Mouse (Mus musculus): ENCODE measurements around the gene Rapgef4. TPM values are rescaled to one million over a fixed set of nuclear protein-coding genes. Genes with fewer than 3 reads are reported as not detected.

The Rapgef4 gene
- polyA plus RNA-seq, 1 experiment, result 0.08 TPM

DNA sequence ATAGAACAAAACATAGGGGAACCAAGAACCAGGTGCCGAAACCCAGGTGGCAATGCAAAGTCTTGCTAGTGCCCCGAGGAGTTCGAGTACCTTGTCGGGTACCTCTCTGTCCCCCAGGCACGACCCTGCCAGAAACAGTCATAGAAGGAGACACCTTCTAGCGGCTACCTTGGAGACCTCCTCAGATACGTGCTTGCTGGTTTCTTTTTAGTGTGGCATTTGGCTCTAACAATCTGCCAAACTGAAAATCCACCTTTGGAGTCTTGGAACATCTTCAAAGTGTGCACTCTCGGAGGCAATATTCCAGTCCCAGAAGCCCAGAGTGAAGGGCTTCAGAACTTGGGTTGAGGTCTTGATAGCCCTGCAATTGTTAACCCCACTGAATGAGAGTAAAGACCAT, 34.3 kb downstream of the Rapgef4 start:
- Histone ChIP-seq H3K79me2 (ENCODE audit: control insufficient read depth, insufficient read depth) (no peaks in the 10 kb centered on the region), H3K27me3 (ENCODE audit: control insufficient read depth, insufficient read depth, insufficient read length) (peaks cover 7% of the 10 kb centered on the region), H3K79me3 (ENCODE audit: low read depth) (no peaks in the 10 kb centered on the region), H3ac (ENCODE audit: control insufficient read depth, insufficient read length, low read depth) (no peak overlapping the region), H3K4me3 (ENCODE audit: insufficient read depth, poor library complexity, severe bottlenecking) (no peak overlapping the region), H3K36me3 (ENCODE audit: control insufficient read depth, insufficient read depth) (no peaks in the 10 kb centered on the region)
- TF ChIP-seq USF1 (IDR thresholded peaks at IDR 0.05; ENCODE audit: low read depth) (no peak), CTCF (IDR thresholded peaks at IDR 0.05; ENCODE audit: control insufficient read depth, insufficient read depth, insufficient read length) (no peak), CEBPB (IDR thresholded peaks at IDR 0.05; ENCODE audit: low read depth) (no peak), MYOD1 (IDR thresholded peaks at IDR 0.05; ENCODE audit: control insufficient read depth, insufficient read length, low read depth) (no peak), MYOG (IDR thresholded peaks at IDR 0.05; ENCODE audit: control insufficient read depth, extremely low read depth, insufficient read length) (no peak), FOSL1 (IDR thresholded peaks at IDR 0.05; ENCODE audit: insufficient read depth, low read length, poor library complexity, severe bottlenecking) (no peak), MAX (IDR thresholded peaks at IDR 0.05) (no peak)

- Histone ChIP-seq H3K79me2 (ENCODE audit: control insufficient read depth, insufficient read depth) (no peaks in the 10 kb centered on the region), H3K79me3 (ENCODE audit: low read depth) (no peaks in the 10 kb centered on the region), H3ac (ENCODE audit: control insufficient read depth, insufficient read length, low read depth) (no peak overlapping the region), H3K4me3 (ENCODE audit: insufficient read depth, poor library complexity, severe bottlenecking) (no peak overlapping the region), H3K36me3 (ENCODE audit: control insufficient read depth, insufficient read depth) (no peaks in the 10 kb centered on the region), H3K27me3 (ENCODE audit: control insufficient read depth, insufficient read depth, insufficient read length) (peaks cover 7% of the 10 kb centered on the region)
- TF ChIP-seq CTCF (IDR thresholded peaks at IDR 0.05; ENCODE audit: control insufficient read depth, insufficient read depth, insufficient read length) (no peak), FOSL1 (IDR thresholded peaks at IDR 0.05; ENCODE audit: insufficient read depth, low read length, poor library complexity, severe bottlenecking) (no peak), MYOD1 (IDR thresholded peaks at IDR 0.05; ENCODE audit: control insufficient read depth, insufficient read length, low read depth) (no peak), MYOG (IDR thresholded peaks at IDR 0.05; ENCODE audit: control insufficient read depth, extremely low read depth, insufficient read length) (no peak), USF1 (IDR thresholded peaks at IDR 0.05; ENCODE audit: low read depth) (no peak), MAX (IDR thresholded peaks at IDR 0.05) (no peak), CEBPB (IDR thresholded peaks at IDR 0.05; ENCODE audit: low read depth) (no peak)
These were observed 35.0 kb downstream of the Rapgef4 start for GRCm38 (mm10) chr2:72016013-72016412.

DNA sequence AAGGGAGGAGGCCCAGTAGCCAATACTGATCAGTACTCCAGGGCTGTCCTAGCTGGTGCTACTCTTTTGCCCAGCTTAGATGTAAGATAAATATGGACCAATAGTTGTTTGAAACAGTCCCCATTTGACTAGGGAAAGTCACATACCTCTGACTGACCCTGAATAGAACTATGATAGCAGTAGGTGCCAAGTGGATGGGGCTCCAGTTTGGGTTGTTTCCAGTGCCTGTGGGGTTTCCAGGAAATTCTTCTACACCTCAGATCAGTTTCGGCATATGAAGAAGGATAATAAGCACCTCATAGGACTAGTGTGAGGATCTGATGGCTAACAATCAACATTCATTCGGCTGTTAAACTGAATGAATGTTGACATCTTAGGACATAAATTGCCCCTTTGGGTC, 36.1 kb downstream of the Rapgef4 start:
- no peak for TF ChIP-seq USF1 (IDR thresholded peaks at IDR 0.05; ENCODE audit: low read depth)
- TF ChIP-seq MAX (IDR thresholded peaks at IDR 0.05), result no peak
- TF ChIP-seq CEBPB (IDR thresholded peaks at IDR 0.05; ENCODE audit: low read depth), result no peak
- no peak for TF ChIP-seq FOSL1 (IDR thresholded peaks at IDR 0.05; ENCODE audit: insufficient read depth, low read length, poor library complexity, severe bottlenecking)
- TF ChIP-seq MYOG (IDR thresholded peaks at IDR 0.05; ENCODE audit: control insufficient read depth, extremely low read depth, insufficient read length), result no peak
- TF ChIP-seq MYOD1 (IDR thresholded peaks at IDR 0.05; ENCODE audit: control insufficient read depth, insufficient read length, low read depth), result no peak
- TF ChIP-seq CTCF (IDR thresholded peaks at IDR 0.05; ENCODE audit: control insufficient read depth, insufficient read depth, insufficient read length), result no peak
- H3K36me3 ChIP-seq (ENCODE audit: control insufficient read depth, insufficient read depth), result no peaks in the 10 kb centered on the region
- H3K79me3 ChIP-seq (ENCODE audit: low read depth), result no peaks in the 10 kb centered on the region
- H3K27me3 ChIP-seq (ENCODE audit: control insufficient read depth, insufficient read depth, insufficient read length), result peaks cover 7% of the 10 kb centered on the region
- no peaks in the 10 kb centered on the region for H3K79me2 ChIP-seq (ENCODE audit: control insufficient read depth, insufficient read depth)
- no peak overlapping the region for H3ac ChIP-seq (ENCODE audit: control insufficient read depth, insufficient read length, low read depth)
- H3K4me3 ChIP-seq (ENCODE audit: insufficient read depth, poor library complexity, severe bottlenecking), result no peak overlapping the region

DNA sequence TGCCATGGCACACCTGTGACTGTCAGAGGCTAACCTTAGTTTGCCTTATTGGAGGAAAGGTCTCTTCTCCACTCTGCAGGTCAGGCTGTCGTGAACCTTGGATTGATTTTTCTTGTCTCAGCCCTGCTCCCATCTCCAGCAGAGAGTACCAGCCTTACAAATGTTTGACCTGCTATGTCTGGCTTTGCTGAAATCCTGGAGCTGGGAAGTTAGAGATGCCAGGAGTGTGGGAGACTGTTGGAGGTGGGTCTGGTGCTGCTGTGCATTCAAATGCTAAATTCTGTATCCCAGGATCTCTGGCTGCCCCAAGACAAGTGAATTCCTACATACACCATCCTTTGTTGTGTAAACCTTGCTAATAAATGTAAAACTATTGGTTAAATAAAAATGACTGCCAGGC, 37.7 kb downstream of the Rapgef4 start:
- H3K79me2 ChIP-seq (ENCODE audit: control insufficient read depth, insufficient read depth), result no peaks in the 10 kb centered on the region
- H3K36me3 ChIP-seq (ENCODE audit: control insufficient read depth, insufficient read depth), result no peaks in the 10 kb centered on the region
- no peak overlapping the region for H3ac ChIP-seq (ENCODE audit: control insufficient read depth, insufficient read length, low read depth)
- H3K79me3 ChIP-seq (ENCODE audit: low read depth), result no peaks in the 10 kb centered on the region
- H3K27me3 ChIP-seq (ENCODE audit: control insufficient read depth, insufficient read depth, insufficient read length), result peaks cover 7% of the 10 kb centered on the region
- TF ChIP-seq USF1 (IDR thresholded peaks at IDR 0.05; ENCODE audit: low read depth), result no peak
- TF ChIP-seq MYOD1 (IDR thresholded peaks at IDR 0.05; ENCODE audit: control insufficient read depth, insufficient read length, low read depth), result no peak
- TF ChIP-seq CTCF (IDR thresholded peaks at IDR 0.05; ENCODE audit: control insufficient read depth, insufficient read depth, insufficient read length), result no peak
- no peak for TF ChIP-seq MAX (IDR thresholded peaks at IDR 0.05)
- no peak for TF ChIP-seq MYOG (IDR thresholded peaks at IDR 0.05; ENCODE audit: control insufficient read depth, extremely low read depth, insufficient read length)
- no peak for TF ChIP-seq CEBPB (IDR thresholded peaks at IDR 0.05; ENCODE audit: low read depth)
- TF ChIP-seq FOSL1 (IDR thresholded peaks at IDR 0.05; ENCODE audit: insufficient read depth, low read length, poor library complexity, severe bottlenecking), result no peak
- no peak overlapping the region for H3K4me3 ChIP-seq (ENCODE audit: insufficient read depth, poor library complexity, severe bottlenecking)

- Histone ChIP-seq H3K27me3 (ENCODE audit: control insufficient read depth, insufficient read depth, insufficient read length) (peaks cover 4% of the 10 kb centered on the region), H3K79me3 (ENCODE audit: low read depth) (no peaks in the 10 kb centered on the region), H3K36me3 (ENCODE audit: control insufficient read depth, insufficient read depth) (no peaks in the 10 kb centered on the region), H3K79me2 (ENCODE audit: control insufficient read depth, insufficient read depth) (no peaks in the 10 kb centered on the region), H3ac (ENCODE audit: control insufficient read depth, insufficient read length, low read depth) (no peak overlapping the region), H3K4me3 (ENCODE audit: insufficient read depth, poor library complexity, severe bottlenecking) (no peak overlapping the region)
- TF ChIP-seq MYOG (IDR thresholded peaks at IDR 0.05; ENCODE audit: control insufficient read depth, extremely low read depth, insufficient read length), result no peak
These were observed 39.7 kb downstream of the Rapgef4 start for GRCm38 (mm10) chr2:72020755-72021154.

DNA sequence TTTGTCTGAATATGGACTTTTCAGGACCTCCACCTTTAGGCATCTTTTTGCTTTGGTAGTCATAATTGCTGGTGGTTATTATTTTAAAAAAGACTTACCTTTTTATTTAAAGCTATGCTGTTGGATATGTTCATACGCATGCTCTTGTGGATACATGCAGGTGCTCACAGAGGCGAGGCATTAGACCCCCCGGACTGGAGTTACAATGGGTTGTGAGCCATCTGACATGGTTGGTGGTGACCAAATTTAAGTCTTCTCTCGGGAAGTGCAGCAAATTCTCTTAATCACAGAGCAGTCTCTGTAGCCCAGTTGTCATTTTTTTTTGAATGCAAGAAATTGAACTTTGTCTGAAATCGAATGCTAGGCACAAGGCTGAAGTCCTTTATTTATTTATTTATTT, 40.4 kb downstream of the Rapgef4 start:
- H3K79me2 ChIP-seq (ENCODE audit: control insufficient read depth, insufficient read depth), result no peaks in the 10 kb centered on the region
- TF ChIP-seq MAX (IDR thresholded peaks at IDR 0.05), result no peak
- no peak overlapping the region for H3K4me3 ChIP-seq (ENCODE audit: insufficient read depth, poor library complexity, severe bottlenecking)
- H3K36me3 ChIP-seq (ENCODE audit: control insufficient read depth, insufficient read depth), result no peaks in the 10 kb centered on the region
- no peaks in the 10 kb centered on the region for H3K79me3 ChIP-seq (ENCODE audit: low read depth)
- no peak overlapping the region for H3ac ChIP-seq (ENCODE audit: control insufficient read depth, insufficient read length, low read depth)
- H3K27me3 ChIP-seq (ENCODE audit: control insufficient read depth, insufficient read depth, insufficient read length), result no peaks in the 10 kb centered on the region
